Mouse (Mus musculus): ENCODE results near the gene Enox1. TPM values are rescaled to one million over a fixed set of nuclear protein-coding genes. Genes with fewer than 3 reads are reported as not detected.

Gene Enox1
- total RNA-seq, 2 experiments from 2014 or later = 36.4 to 62.3 TPM

GRCm38 (mm10) chr14:77183491-77183890 lies 26.9 kb downstream of the Enox1 start:
- no peak for DNase-seq (ENCODE audit: low spot score in 2 of 2)
- intact Hi-C loops (cut with DNase I) = no loop called here

GRCm38 (mm10) chr14:77190158-77190557 lies 33.6 kb downstream of the Enox1 start:
- DNase-seq (ENCODE audit: low spot score in 2 of 2) = no peak
- intact Hi-C loops (cut with DNase I) = no loop called here

- intact Hi-C loops (cut with DNase I) = no loop called here
- DNase-seq (ENCODE audit: low spot score in 2 of 2) = no peak
Observed at GRCm38 (mm10) chr14:77195314-77196020, 38.9 kb downstream of the Enox1 start.

GRCm38 (mm10) chr14:77196246-77196645 lies 39.7 kb downstream of the Enox1 start:
- intact Hi-C loops (cut with DNase I) = no loop called here

GRCm38 (mm10) chr14:77197414-77197915 lies 40.9 kb downstream of the Enox1 start:
- intact Hi-C loops (cut with DNase I) = no loop called here
- no peak for DNase-seq (ENCODE audit: low spot score in 2 of 2)

More at GRCm38 (mm10) chr14:77196246-77196645, 39.7 kb downstream of the Enox1 start:
- DNase-seq (ENCODE audit: low spot score in 2 of 2) = no peak

GRCm38 (mm10) chr14:77210889-77211288 lies 54.3 kb downstream of the Enox1 start:
- intact Hi-C loops (cut with DNase I) = no loop called here

GRCm38 (mm10) chr14:77213210-77213609 lies 56.6 kb downstream of the Enox1 start:
- DNase-seq (ENCODE audit: low spot score in 2 of 2) = no peak
- intact Hi-C loops (cut with DNase I) = no loop called here

More at GRCm38 (mm10) chr14:77210889-77211288, 54.3 kb downstream of the Enox1 start:
- DNase-seq (ENCODE audit: low spot score in 2 of 2) = no peak

- intact Hi-C loops (cut with DNase I) = no loop called here
- peak; percentile 41 to 50 for DNase-seq (ENCODE audit: low spot score in 2 of 2)
Observed at GRCm38 (mm10) chr14:77214848-77215247, 58.3 kb downstream of the Enox1 start.

GRCm38 (mm10) chr14:77225346-77225745 lies 68.8 kb downstream of the Enox1 start:
- intact Hi-C loops (cut with DNase I) = loop anchor here (5.0 kb wide), 1 partner anchor 68 kb away; the partner anchor contains the start of gene Enox1
- peak; percentile 42 to 47 for DNase-seq (ENCODE audit: low spot score in 2 of 2)

GRCm38 (mm10) chr14:77238811-77239210 lies 82.2 kb downstream of the Enox1 start:
- no peak for DNase-seq (ENCODE audit: low spot score in 2 of 2)
- intact Hi-C loops (cut with DNase I) = no loop called here

- DNase-seq (ENCODE audit: low spot score in 2 of 2) = no peak
- intact Hi-C loops (cut with DNase I) = no loop called here
Observed at GRCm38 (mm10) chr14:77239360-77239759, 82.8 kb downstream of the Enox1 start.

- no peak for DNase-seq (ENCODE audit: low spot score in 2 of 2)
- intact Hi-C loops (cut with DNase I) = no loop called here
Observed at GRCm38 (mm10) chr14:77246977-77247376, 90.4 kb downstream of the Enox1 start.

GRCm38 (mm10) chr14:77248426-77248825 lies 91.9 kb downstream of the Enox1 start:
- DNase-seq (ENCODE audit: low spot score in 2 of 2) = no peak
- intact Hi-C loops (cut with DNase I) = no loop called here

GRCm38 (mm10) chr14:77248946-77249345 lies 92.4 kb downstream of the Enox1 start:
- no peak for DNase-seq (ENCODE audit: low spot score in 2 of 2)
- intact Hi-C loops (cut with DNase I) = no loop called here

GRCm38 (mm10) chr14:77250652-77251238 lies 94.2 kb downstream of the Enox1 start:
- intact Hi-C loops (cut with DNase I) = no loop called here
- DNase-seq (ENCODE audit: low spot score in 2 of 2) = no peak

- no peak for DNase-seq (ENCODE audit: low spot score in 2 of 2)
- intact Hi-C loops (cut with DNase I) = no loop called here
Observed at GRCm38 (mm10) chr14:77255201-77255600, 98.6 kb downstream of the Enox1 start.

- intact Hi-C loops (cut with DNase I) = no loop called here
- DNase-seq (ENCODE audit: low spot score in 2 of 2) = no peak
Observed at GRCm38 (mm10) chr14:77255711-77256110, 99.1 kb downstream of the Enox1 start.

- intact Hi-C loops (cut with DNase I) = no loop called here
- no peak for DNase-seq (ENCODE audit: low spot score in 2 of 2)
Observed at GRCm38 (mm10) chr14:77256943-77257342, 100.4 kb downstream of the Enox1 start.

- DNase-seq (ENCODE audit: low spot score in 2 of 2) = no peak
- intact Hi-C loops (cut with DNase I) = no loop called here
Observed at GRCm38 (mm10) chr14:77257461-77257860, 100.9 kb downstream of the Enox1 start.

- no peak for DNase-seq (ENCODE audit: low spot score in 2 of 2)
- intact Hi-C loops (cut with DNase I) = no loop called here
Observed at GRCm38 (mm10) chr14:77258186-77258585, 101.6 kb downstream of the Enox1 start.

- intact Hi-C loops (cut with DNase I) = no loop called here
- no peak for DNase-seq (ENCODE audit: low spot score in 2 of 2)
Observed at GRCm38 (mm10) chr14:77259686-77260085, 103.1 kb downstream of the Enox1 start.
